Mouse (Mus musculus) heart, adult 2 months (tissue): Measurements from ENCODE around the gene Cntfr.

Source experiments
- CTCF ChIP-seq: fragments of 200-600 bp; IDR thresholded peaks from 2 replicates; pipeline ENCODE4 v1.8.1; 2022; ENCODE audit warnings: antibody characterized with exemption, mild to moderate bottlenecking, moderate library complexity
- EP300 ChIP-seq: fragments of 200-500 bp; IDR thresholded peaks from 2 replicates; pipeline ENCODE4 v1.6.1; 2011; ENCODE audit warnings: low read depth, low read length, control low read depth; ENCODE audit not compliant: insufficient read depth

- TF ChIP-seq CTCF: peak; percentile 71
- no peak for TF ChIP-seq EP300
Measured at GRCm38 (mm10) chr4:41715596-41715995, 18.7 kb upstream of the Cntfr start.
